Mouse (Mus musculus) hindbrain, embryonic 14.5 days (tissue): ENCODE measurements at regions not wholly inside any gene's neighbourhood (a gene's known extent, or its start where the extent isn't known, plus 50 kb on each side); places are given as distances from the start of the nearest gene placed in this dataset.

ENCODE experiments used
- ATAC-seq: fragments of 200-750 bp; cut with Nextera tagmentation; 2 replicates; pipeline ENCODE4 v1.8.0; 2017; ENCODE audit warnings: moderate number of reproducible peaks, mild to moderate bottlenecking, moderate TSS enrichment, moderate library complexity; ENCODE audit not compliant: low FRiP score
- DNase-seq: peaks from one replicate; pipeline ENCODE4 v3.0.0-alpha.2; 2015; ENCODE audit warnings: low spot score
- H3K27ac ChIP-seq: fragments of 300-500 bp; sonication (generic); 2 replicates; pipeline ENCODE4 v1.5.1; 2014; ENCODE audit warnings: mild to moderate bottlenecking, moderate library complexity
- H3K27me3 ChIP-seq: fragments of 300-500 bp; sonication (generic); 2 replicates; pipeline ENCODE4 v1.6.1; 2014; ENCODE audit warnings: mild to moderate bottlenecking, low read length, mixed read lengths; ENCODE audit not compliant: control insufficient read depth, insufficient read depth
- H3K36me3 ChIP-seq: fragments of 300-500 bp; sonication (generic); replicated peaks from 2 replicates; pipeline ENCODE4 v1.6.1; 2014; ENCODE audit not compliant: control insufficient read depth, insufficient read depth
- H3K4me1 ChIP-seq: fragments of 300-500 bp; sonication (generic); replicated peaks from 2 replicates; pipeline ENCODE4 v1.6.1; 2014; ENCODE audit warnings: antibody characterized with exemption, low read length, mixed read lengths; ENCODE audit not compliant: control insufficient read depth, insufficient read depth
- H3K4me2 ChIP-seq: fragments of 300-500 bp; sonication (generic); replicated peaks from 2 replicates; pipeline ENCODE4 v1.6.1; 2014; ENCODE audit warnings: mild to moderate bottlenecking, moderate library complexity
- H3K4me3 ChIP-seq: fragments of 300-500 bp; sonication (generic); replicated peaks from 2 replicates; pipeline ENCODE4 v1.5.1; 2014; ENCODE audit warnings: mild to moderate bottlenecking, low read length
- H3K9ac ChIP-seq: fragments of 300-500 bp; sonication (generic); 2 replicates; pipeline ENCODE4 v1.6.1; 2014
- H3K9me3 ChIP-seq: fragments of 300-500 bp; sonication (generic); 2 replicates; pipeline ENCODE4 v1.6.1; 2016; ENCODE audit warnings: low read length; ENCODE audit not compliant: control insufficient read depth
- WGBS: fragments of 180-500 bp; shearing (Covaris S2); extraction: QIAGEN DNeasy Blood & Tissue Kit; methylation state at CpG from one replicate; pipeline ENCODE4 v1.1.7; 2014; 5-methylcytosine and 5-hydroxymethylcytosine counted together

DNA sequence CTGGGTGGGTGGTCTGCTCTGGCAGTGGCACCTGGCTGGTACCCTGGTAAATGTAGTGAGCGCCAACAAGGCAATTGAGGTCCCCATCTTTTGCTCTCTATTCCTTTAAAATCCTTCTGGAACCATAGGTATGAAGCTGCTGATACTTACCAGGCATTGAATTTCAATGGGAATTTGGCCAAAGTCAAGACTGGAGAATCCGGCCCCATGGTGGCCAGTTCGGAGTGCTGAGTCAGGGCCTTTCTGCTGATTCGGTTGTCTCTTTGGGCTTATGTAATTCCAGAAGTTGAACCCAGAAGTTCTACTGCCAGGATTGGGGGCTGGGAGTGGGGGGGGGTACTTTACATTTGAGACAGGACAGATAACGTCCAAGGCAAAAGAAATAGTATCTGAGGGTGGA, 79.0 kb upstream of the Ubl3 start:
- Histone ChIP-seq H3K9me3 (no peaks in the 10 kb centered on the region), H3K27me3 (no peaks in the 10 kb centered on the region), H3K4me2 (no peak overlapping the region), H3K4me3 (no peak overlapping the region), H3K4me1 (peaks cover 11% of the 10 kb centered on the region), H3K36me3 (no peaks in the 10 kb centered on the region), H3K27ac (no peak overlapping the region), H3K9ac (no peak overlapping the region)
- ATAC-seq (no peak), DNase-seq (no peak)
- 83% methylated on average over 5 of the region's 5 CpGs for WGBS

DNA sequence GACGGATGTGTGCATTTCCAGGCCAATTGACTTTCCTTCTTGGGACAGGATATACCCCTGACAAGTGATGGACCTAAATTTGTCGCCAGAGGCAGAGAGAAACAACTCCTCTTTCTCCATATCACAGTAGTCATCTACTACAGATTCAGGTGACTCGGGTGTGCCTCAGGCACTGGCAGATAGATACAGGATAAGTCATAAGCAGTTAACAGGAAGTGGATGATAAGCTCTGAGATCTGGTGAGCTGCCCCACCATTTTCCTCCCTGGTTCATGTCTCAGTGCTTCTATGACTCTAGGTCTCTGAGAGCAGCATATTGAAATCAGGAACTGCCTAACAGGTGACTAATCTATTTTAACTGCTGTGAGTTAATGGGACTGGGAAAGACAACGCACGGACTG, 73.4 kb upstream of the Ubl3 start:
- ATAC-seq (no peak), DNase-seq (no peak)
- no peaks in the 10 kb centered on the region for H3K27me3 ChIP-seq
- H3K9me3 ChIP-seq = no peaks in the 10 kb centered on the region
- H3K36me3 ChIP-seq = no peaks in the 10 kb centered on the region
- 93% methylated on average over 5 of the region's 5 CpGs for WGBS
- no peak overlapping the region for H3K4me2 ChIP-seq
- no peak overlapping the region for H3K27ac ChIP-seq
- no peak overlapping the region for H3K4me3 ChIP-seq
- peaks cover 17% of the 10 kb centered on the region for H3K4me1 ChIP-seq
- no peak overlapping the region for H3K9ac ChIP-seq

DNA sequence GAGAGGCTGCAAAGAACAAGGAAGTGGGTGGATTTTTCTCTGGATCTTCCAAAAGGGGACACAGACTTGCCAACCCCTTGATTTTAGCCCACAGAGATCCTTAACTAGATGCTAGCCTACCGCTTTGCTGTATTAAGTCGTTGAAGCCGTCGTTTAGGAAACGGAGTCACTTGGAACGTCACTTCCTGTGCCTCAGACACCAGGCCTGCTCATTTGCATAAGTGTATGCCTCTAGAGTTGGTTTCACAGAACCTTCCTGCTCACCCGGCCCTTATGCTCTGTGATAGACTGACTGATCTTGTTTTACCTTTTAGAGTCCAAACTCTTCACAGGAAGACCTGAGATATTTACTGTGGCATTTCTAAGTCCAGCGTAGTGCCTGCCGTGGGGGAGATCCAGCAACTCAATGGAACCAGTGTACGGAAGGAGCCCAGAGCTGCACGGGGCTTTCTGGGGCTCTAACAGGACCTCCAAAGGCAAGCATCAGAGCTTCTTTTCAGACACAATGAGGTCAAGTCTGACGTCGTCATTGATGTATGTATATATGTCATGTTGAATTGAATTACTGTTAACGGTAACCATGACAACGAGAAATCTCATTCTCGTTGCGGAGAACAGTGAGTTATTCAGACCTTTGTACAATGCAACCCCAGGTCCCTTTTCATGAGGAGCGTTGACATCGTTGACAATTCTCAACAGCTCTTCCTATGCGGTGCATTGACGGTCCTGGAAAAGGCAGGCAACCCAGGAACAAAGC, 72.2 kb upstream of the Ubl3 start:
- WGBS = 37% methylated on average over 21 of the region's 21 CpGs
- H3K4me1 ChIP-seq = peaks cover 22% of the 10 kb centered on the region
- H3K9ac ChIP-seq = no peak overlapping the region
- H3K36me3 ChIP-seq = no peaks in the 10 kb centered on the region
- ATAC-seq = peak; percentile 69
- H3K4me3 ChIP-seq = no peak overlapping the region
- peak overlapping the region; percentile 21; the same call in 1 of the 2 replicates for H3K4me2 ChIP-seq
- H3K27ac ChIP-seq = peak overlapping the region; percentile 65
- H3K27me3 ChIP-seq = no peaks in the 10 kb centered on the region
- no peaks in the 10 kb centered on the region for H3K9me3 ChIP-seq
- DNase-seq = peak; percentile 72

DNA sequence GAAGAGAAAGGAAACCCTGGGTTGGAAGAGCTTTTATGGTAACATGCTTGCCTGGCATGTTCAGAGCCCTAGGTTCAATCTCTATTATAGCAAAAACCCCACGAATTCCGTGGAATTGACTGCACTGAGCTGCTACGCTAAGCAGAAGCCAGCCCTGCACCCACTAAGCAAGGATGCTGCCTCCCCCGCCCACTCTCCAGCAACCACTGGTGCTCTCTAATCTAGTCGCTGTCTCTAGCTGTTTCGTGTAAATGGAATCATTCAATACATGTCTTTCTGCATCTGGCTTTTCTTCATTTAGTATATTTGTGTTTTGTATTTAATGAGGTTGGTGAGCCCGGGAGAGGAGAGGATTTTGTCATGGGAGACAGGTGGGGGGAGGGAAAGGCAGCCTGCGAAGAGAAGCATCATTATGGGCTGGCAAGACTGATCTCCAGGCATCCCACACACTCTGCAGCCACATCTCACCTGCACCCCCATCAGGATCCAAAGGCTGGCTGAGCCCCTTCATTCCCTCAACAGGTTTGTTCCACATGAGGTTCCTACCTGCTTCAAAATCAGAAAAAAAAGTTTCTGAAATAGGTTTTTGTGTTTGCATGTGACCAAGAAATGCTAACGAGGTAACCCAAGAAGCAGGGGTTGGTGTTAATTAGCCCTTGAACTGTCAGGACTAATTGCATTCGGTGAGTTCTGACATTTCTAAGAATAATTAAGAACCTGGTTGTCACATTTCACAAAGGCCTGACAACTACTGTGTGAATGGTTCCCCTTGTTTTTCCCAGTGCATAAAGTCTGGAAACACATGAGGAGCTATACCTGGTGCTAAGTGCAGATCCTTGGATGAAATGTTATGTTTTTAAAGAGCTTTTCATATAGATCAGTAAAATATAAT, 68.6 kb upstream of the Ubl3 start:
- Histone ChIP-seq H3K27me3 (no peaks in the 10 kb centered on the region), H3K9ac (no peak overlapping the region), H3K9me3 (no peaks in the 10 kb centered on the region), H3K4me2 (no peak overlapping the region), H3K36me3 (no peaks in the 10 kb centered on the region), H3K4me3 (no peak overlapping the region), H3K27ac (peak overlapping the region; percentile 62; the same call in 1 of the 2 replicates), H3K4me1 (peaks cover 22% of the 10 kb centered on the region)
- ATAC-seq (no peak), DNase-seq (no peak)
- 44% methylated on average over 10 of the region's 10 CpGs for WGBS

DNA sequence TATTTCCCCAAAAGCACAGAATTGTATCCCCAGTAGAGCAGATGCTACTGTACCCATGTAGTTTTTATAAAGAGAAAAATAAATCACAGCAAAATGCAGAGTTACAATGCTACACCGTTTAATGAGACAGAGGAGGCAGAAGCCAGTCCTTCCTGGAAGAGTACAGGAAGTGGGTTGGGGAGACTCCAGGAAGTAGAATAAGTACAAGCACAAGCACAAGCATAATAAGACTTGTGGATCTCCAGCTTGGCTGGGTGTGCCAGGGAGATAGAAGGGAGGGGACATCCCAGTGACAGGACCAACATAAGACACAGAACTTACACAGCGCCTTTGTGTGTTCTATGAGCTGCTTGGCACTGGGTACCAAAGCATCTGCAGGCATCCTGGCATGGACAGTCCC, 67.3 kb upstream of the Ubl3 start:
- 91% methylated on average over 2 of the region's 2 CpGs for WGBS
- DNase-seq = no peak
- Histone ChIP-seq H3K4me2 (no peak overlapping the region), H3K9ac (no peak overlapping the region), H3K9me3 (no peaks in the 10 kb centered on the region), H3K36me3 (no peaks in the 10 kb centered on the region), H3K27ac (no peak overlapping the region), H3K27me3 (no peaks in the 10 kb centered on the region), H3K4me3 (no peak overlapping the region), H3K4me1 (peaks cover 14% of the 10 kb centered on the region)
- ATAC-seq = no peak

DNA sequence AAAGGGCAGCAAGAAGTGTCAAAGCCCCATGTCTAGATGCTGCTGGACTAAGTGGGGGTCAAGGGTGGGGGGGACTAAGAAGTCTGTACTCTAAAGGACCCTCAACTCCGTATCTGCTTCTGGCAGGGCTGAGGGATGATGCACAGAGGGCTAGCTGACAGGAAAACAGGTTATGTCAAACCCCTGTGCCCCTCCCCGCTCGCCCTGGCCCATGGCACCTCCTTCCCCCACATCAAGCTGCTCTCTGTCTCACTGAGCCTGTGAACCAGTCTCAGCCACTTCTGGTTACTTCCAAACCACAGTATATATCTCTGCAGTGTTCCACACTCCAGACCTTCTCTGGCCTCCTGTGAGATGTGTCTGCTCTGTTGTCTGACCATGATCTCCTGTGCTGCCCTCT, 63.8 kb upstream of the Ubl3 start:
- no peak overlapping the region for H3K9ac ChIP-seq
- H3K9me3 ChIP-seq = no peaks in the 10 kb centered on the region
- 79% methylated on average over 3 of the region's 3 CpGs for WGBS
- no peak overlapping the region for H3K4me2 ChIP-seq
- no peak overlapping the region for H3K4me3 ChIP-seq
- DNase-seq (no peak), ATAC-seq (no peak; the same call in 1 of the 2 replicates)
- H3K27ac ChIP-seq = peak overlapping the region; percentile 63
- peaks cover 9% of the 10 kb centered on the region for H3K4me1 ChIP-seq
- no peaks in the 10 kb centered on the region for H3K36me3 ChIP-seq
- H3K27me3 ChIP-seq = no peaks in the 10 kb centered on the region

DNA sequence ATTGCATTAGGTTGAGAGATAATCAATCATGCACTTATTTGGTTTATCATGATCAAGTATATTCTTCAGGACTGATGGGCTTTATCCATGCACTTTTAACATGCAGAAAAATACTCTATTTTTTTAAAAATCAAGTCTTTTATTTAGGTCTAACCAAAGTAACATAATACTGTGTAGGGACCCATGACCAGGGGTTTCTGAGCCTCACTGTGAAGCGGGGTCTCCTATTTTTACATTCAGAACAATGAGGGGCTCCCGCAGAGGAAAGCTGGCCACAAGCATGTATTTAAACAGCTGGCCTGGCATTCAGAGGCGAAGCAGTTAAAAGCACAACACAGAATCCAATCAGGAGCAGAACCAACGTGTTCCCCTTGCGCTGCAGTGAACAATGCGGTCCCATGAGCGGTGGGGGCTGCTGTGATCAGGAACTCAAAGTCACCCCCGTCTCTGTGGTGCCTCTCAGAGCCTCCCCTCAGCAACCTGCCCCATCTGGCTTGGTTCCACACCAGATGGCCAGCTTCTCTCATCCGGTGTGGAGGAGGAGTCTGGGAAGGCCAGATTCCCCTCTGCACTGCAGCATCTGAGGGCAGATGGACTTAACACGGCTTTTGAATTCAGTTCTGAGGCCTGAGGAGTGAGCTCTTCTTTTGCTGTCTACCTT, 63.2 kb upstream of the Ubl3 start:
- WGBS = 26% methylated on average over 10 of the region's 10 CpGs
- Histone ChIP-seq H3K4me1 (peaks cover 3% of the 10 kb centered on the region), H3K9ac (no peak overlapping the region), H3K4me3 (no peak overlapping the region), H3K4me2 (no peak overlapping the region), H3K27ac (peak overlapping the region; percentile 63; the same call in 1 of the 2 replicates), H3K27me3 (no peaks in the 10 kb centered on the region), H3K36me3 (no peaks in the 10 kb centered on the region), H3K9me3 (no peaks in the 10 kb centered on the region)
- DNase-seq (peak; percentile 64), ATAC-seq (peak; percentile 73)

DNA sequence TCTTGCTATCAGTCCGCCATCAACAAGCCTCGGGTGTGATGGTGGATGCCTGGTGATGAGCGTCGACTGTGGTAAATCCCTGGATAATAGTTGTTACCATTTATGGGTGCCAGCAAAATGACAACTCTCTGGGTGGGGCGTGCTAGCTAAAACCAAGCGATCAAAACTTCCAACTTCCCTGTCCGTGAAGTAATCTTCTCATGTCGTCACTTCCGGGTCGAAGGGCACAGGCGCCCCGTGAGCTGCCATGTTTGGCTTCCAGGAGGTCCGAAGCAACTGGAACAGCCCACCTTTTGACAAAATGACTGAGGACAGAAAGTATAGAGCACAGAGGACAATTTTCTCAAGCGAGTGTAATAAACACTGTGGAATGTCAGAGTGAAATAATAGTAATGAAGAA, 62.5 kb upstream of the Ubl3 start:
- no peak overlapping the region for H3K9ac ChIP-seq
- no peaks in the 10 kb centered on the region for H3K4me1 ChIP-seq
- no peak for ATAC-seq
- 86% methylated on average over 14 of the region's 14 CpGs for WGBS
- no peaks in the 10 kb centered on the region for H3K9me3 ChIP-seq
- no peaks in the 10 kb centered on the region for H3K27me3 ChIP-seq
- no peak overlapping the region for H3K4me2 ChIP-seq
- no peak for DNase-seq
- no peak overlapping the region for H3K4me3 ChIP-seq
- peak overlapping the region; percentile 63; the same call in 1 of the 2 replicates for H3K27ac ChIP-seq
- no peaks in the 10 kb centered on the region for H3K36me3 ChIP-seq

DNA sequence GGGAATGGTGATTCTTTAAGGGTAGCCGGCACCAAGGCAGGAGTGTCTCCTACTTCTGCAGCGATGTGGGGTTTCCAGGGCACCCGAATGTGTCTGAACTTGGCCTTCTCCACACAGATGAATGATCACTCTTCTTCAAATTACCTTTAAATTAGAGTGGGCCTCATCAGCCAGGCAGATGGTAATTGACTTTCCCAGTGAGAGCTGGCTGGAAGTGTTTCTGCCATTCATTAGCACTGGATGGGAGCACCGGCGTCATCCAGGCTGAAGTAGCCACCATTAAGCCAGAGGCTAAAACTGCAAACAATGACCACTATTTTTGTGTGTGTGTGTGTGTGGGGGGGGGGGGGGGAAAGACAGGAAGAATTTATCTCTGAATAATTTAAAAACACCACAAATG, 58.7 kb upstream of the Ubl3 start:
- DNase-seq (no peak), ATAC-seq (no peak)
- Histone ChIP-seq H3K27me3 (no peaks in the 10 kb centered on the region), H3K4me3 (no peak overlapping the region), H3K27ac (peak overlapping the region; percentile 32; the same call in 1 of the 2 replicates), H3K36me3 (no peaks in the 10 kb centered on the region), H3K9ac (no peak overlapping the region), H3K4me1 (peaks cover 6% of the 10 kb centered on the region), H3K9me3 (no peaks in the 10 kb centered on the region), H3K4me2 (no peak overlapping the region)
- WGBS = 28% methylated on average over 5 of the region's 5 CpGs
